Mouse (Mus musculus): ENCODE results near the gene Cacng6.

DNA sequence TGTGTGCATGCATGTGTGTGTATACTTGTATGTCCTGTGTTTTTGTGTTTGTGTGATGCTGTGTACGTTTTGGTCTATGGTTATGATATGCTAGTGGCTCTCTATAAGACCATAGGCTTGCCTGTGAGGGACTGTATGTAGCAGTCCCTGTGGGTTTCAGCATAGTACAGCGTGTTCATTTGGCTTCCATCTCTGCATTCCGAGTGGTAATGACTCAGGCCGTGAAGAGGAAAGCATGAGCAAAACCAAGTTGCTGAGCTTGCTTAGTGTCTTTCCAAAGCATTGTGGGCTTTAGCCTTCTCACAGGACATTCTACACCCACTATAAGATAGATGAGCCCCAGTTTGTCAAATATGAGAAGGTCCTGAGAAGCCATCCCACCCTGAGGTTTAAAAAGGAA is 39.3 kb downstream of the Cacng6 start:
- TF ChIP-seq CTCF (IDR thresholded peaks at IDR 0.05; ENCODE audit: insufficient read depth, low read length) (no peak), POLR2A (IDR thresholded peaks at IDR 0.05; ENCODE audit: borderline replicate concordance, extremely low read depth, low read depth, low read length) (no peak)
